Mouse (Mus musculus) embryonic fibroblast, embryonic 13.5 days (primary cell): ENCODE results near the gene Fnbp1.

Source experiments
- CTCF ChIP-seq: IDR thresholded peaks from 2 replicates; pipeline ENCODE4 v1.5.1; 2011; ENCODE audit warnings: mild to moderate bottlenecking, control low read depth, low read length, moderate library complexity, borderline replicate concordance; ENCODE audit not compliant: insufficient read depth
- POLR2A ChIP-seq: IDR thresholded peaks from 2 replicates; pipeline ENCODE4 v1.6.1; 2011; ENCODE audit warnings: low read depth, mild to moderate bottlenecking, control low read depth, low read length, moderate library complexity

DNA sequence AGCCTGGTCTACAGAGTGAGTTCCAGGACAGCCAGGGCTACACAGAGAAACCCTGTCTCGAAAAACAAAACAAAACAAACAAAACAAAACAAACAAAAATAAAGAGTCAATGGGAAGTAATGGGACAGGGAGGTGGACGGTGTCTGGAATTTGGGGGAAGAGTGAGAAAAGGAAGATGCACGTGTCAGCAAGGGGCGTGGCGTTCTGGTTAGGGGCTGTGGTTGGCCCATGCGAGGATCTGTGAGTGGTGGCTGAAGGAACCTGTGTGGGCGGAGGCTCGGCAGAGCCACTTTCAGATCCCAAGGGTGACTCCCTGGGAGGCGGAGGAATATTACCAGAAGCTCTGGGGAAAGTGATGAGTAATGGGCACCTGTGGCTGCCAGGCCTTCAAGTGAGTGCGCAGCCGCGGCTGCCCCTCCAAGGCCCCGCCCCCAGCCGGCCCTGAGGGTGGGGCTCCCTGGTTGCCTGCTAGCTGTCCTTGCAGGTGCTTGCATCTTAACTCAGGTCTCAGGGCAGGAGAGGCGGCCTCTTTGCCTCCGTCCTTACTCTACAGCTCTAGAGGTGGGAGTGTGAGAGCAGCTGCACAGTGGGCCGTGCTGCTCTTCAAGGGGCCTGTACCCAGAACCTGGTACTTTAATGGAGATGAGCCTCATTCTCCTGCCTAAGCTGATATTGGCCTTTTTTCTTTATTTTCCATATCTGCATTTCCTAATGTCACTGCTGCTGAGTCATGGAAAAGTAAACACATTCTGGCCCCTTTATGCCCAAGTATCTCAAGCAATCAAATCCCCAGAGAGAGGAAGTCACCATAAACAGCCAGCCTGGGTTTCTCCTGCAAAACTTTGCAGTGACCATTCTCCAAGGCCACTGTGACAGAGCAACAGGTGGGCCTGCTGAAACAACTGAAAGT lies 156.4 kb downstream of the Fnbp1 start:
- no peak for TF ChIP-seq POLR2A
- no peak for TF ChIP-seq CTCF
